Mouse (Mus musculus): Measurements from ENCODE around the gene Ttc30a1. TPM values are rescaled to one million over a fixed set of nuclear protein-coding genes. Genes with fewer than 3 reads are reported as not detected.
"Not testable (repeated sequence)": the region's sequence is repeated elsewhere in the genome, so short reads cannot be mapped to it uniquely, and the experiment has no call there.

The Ttc30a1 gene
- total RNA-seq, 2 experiments from 2014 or later: 1.9 to 2.4 TPM

GRCm38 (mm10) chr2:75938117-75939063 lies 43.4 kb downstream of the Ttc30a1 start, which contains the start of gene Ttc30b:
Gene Ttc30b (minus strand): TSS chr2:75938585.
- intact Hi-C loops (cut with DNase I): no loop called here
- peak; percentile 74 to 87 for DNase-seq

- DNase-seq: peak in 1 of 2 experiments; percentile 38
- intact Hi-C loops (cut with DNase I): not testable (repeated sequence)
Measured at GRCm38 (mm10) chr2:75937520-75938116, 44.1 kb downstream of the Ttc30a1 start.

GRCm38 (mm10) chr2:75936685-75937084 lies 45.1 kb downstream of the Ttc30a1 start:
- intact Hi-C loops (cut with DNase I); DNase-seq: not testable (repeated sequence)

DNA sequence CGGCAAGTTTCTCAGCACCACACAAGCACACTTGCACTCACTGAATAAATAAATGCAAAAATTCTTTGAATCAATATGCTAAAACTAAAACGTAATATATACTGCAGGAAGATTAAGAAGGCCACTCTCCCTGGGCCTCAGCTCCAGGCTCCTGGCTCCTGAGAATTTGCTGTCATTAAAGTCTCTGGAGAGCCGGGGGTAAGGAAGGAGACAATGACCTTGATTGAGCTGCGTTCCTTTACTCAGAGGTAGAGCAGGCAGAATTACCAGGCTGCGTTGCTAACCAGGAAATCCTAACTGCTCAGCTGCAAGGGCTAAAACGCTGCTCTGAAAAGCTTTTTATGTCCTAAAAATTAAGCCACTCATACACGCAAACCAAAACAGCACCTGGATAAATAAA lies 48.2 kb downstream of the Ttc30a1 start:
- intact Hi-C loops (cut with DNase I): no loop called here
- no peak for DNase-seq

DNA sequence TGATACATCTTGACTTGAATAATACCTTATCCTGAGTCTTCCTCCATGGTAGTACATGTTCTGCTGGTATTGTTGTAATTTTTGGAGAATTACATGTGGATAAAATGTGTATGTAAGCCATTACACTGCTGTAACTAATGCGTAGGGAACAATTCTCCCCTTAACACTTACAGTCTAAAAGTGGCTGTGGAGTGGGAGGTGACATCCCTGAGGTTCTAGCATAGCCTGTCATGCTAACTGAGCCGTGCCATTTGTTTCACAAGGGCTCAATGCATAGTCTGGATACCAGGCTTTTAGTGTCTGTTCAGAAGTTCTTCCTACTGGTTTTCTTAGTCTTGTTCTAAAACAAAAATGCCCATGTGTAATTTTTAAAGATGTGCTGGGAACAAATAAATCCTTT lies 50.8 kb downstream of the Ttc30a1 start:
- no peak for DNase-seq
- intact Hi-C loops (cut with DNase I): loop anchor here (1.0 kb wide), 1 partner anchor 15 kb away; no protein-coding TSS in a partner anchor

GRCm38 (mm10) chr2:75929786-75930444 lies 51.9 kb downstream of the Ttc30a1 start:
- intact Hi-C loops (cut with DNase I): loop anchor here (5.0 kb wide), 1 partner anchor 32 kb away; no protein-coding TSS in a partner anchor

DNA sequence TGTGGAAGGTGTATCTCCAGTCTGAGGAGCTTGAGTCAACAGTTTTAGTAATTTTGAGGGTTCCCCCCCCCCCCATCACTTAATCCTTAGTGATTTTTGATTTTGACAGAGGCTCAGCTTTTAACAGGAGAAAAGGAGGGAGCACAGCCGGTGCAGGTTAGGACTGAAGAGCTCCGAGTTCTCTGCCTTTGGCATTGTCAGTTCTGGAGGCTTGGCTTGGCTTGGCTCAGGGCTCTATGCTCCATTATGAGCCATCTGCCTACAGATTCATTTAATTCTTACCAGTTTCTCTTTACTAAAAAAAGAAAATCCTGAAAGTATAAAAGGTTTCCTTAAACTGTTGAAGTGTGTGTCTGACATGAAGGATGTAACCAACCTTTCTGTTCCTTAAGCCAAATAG lies 52.6 kb downstream of the Ttc30a1 start:
- DNase-seq: no peak
- intact Hi-C loops (cut with DNase I): loop anchor here (5.0 kb wide), 1 partner anchor 33 kb away; no protein-coding TSS in a partner anchor

More at GRCm38 (mm10) chr2:75929786-75930444, 51.9 kb downstream of the Ttc30a1 start:
- DNase-seq: no peak

Other genes with a start within 250 kb of the Ttc30a1 start
- gene Agps, start 149.8 kb downstream of the Ttc30a1 start, total RNA-seq (2021): 10 to 100 TPM; 38.6 to 39.2 TPM
- 10 to 100 TPM; 11.0 to 13.7 TPM for gene Ttc30b, start 43.4 kb downstream of the Ttc30a1 start, total RNA-seq (2021)
- gene Ttc30a2, start 3.8 kb downstream of the Ttc30a1 start, total RNA-seq (2021): 1 to 10 TPM; 1.1 TPM